Mouse (Mus musculus) urinary bladder, adult 2 months (tissue): Measurements from ENCODE around the gene Ydjc. TPM values are rescaled to one million over a fixed set of nuclear protein-coding genes. Genes with fewer than 3 reads are reported as not detected.

ENCODE experiments used
- DNase-seq: peaks from one replicate; pipeline ENCODE4 v3.0.0; 2022; ENCODE audit warnings: low spot score
- polyA plus RNA-seq: library from polyadenylated mRNA; depleted of rRNA; stranded (reverse); fragments of >200 nt; gene quantifications from 2 replicates; pipeline ENCODE4 v1.2.3, GENCODE M21; 2012; rRNA removed

The Ydjc gene
- polyA plus RNA-seq: 8.3 and 11.9 TPM in 2 replicates

GRCm38 (mm10) chr16:17144339-17144738, at the start of gene Ydjc:
Ydjc (plus strand) TSS chr16:17144621.
- DNase-seq: no peak

- DNase-seq: no peak
Measured at GRCm38 (mm10) chr16:17096938-17097337, 47.5 kb upstream of the Ydjc start.

DNA sequence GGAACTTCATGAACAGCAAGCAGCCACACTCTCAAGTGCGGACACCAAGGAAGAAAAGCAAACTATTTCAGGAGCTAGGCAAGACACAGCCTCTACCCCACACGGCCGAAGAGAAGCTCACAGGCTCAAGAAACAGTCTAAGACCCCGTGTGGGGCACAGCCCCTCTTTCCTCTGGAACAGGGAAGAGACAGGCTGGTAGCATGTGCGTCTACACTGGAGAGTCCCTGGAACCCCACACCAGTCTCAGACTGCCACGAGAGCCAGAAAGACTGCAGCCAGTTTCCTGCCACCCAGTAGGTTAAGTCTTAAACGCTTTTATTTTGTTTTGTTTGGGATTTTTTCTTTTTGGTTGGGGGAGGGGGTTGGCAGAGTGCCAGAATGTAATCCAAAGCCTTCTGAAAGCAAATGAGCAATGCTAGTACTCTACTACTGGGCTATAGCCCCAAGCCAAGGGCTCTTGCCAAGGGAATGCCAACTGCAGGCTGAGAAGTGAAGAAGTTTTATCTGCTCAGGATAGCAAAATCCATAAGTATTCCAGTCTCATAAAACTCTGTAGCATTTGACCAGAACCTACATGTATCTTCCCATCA, 41.7 kb upstream of the Ydjc start:
- no peak for DNase-seq

DNA sequence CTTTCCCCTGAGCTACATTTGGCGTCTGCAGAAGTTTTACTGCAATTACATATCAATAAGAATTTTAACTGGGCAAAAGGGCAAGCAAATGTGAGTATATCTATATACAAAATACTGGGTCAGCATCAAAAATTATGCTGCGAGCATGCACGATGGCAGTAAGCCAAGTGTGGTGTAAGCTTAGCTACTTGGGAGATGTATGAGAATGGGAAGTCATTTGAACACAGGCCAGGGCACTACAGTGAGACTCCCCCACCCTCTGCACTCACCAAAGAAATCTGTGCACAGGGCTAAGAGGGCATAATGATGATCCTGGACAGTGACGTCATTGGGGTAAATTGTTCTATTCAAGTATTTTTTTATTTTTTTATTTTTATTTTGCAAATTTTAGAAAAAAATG, 39.8 kb upstream of the Ydjc start:
- DNase-seq: no peak

- DNase-seq: no peak
Measured at GRCm38 (mm10) chr16:17110771-17111743, 33.4 kb upstream of the Ydjc start, which contains the start of gene Ppil2. Ppil2 (minus strand) TSS chr16:17111257.

DNA sequence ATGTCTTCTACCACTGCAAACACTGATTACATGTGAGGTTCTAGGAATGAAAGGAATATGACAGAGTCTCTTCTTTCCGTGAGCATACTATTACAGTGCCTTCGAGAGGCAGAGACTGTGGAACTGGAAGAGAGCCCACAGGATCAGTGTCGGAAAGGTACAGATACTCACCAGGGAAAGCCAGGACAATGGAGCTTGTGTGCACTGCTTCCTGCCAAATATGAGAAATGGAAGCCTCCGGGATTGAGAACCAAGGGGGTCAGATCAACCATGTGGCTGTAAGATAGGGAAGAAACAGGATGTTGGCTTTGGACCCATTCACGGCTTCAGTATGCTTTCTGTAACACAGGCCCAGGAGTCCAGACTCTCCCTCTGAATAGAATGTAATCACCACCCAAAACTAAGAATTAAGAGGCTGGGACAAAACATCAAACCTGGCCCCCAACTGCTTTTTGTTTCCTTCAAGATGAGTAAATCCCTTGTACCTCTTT, 27.1 kb upstream of the Ydjc start:
- DNase-seq: no peak

GRCm38 (mm10) chr16:17121569-17121968, 22.9 kb upstream of the Ydjc start:
- DNase-seq: no peak

- DNase-seq: no peak
Measured at GRCm38 (mm10) chr16:17124119-17124870, 20.1 kb upstream of the Ydjc start.

DNA sequence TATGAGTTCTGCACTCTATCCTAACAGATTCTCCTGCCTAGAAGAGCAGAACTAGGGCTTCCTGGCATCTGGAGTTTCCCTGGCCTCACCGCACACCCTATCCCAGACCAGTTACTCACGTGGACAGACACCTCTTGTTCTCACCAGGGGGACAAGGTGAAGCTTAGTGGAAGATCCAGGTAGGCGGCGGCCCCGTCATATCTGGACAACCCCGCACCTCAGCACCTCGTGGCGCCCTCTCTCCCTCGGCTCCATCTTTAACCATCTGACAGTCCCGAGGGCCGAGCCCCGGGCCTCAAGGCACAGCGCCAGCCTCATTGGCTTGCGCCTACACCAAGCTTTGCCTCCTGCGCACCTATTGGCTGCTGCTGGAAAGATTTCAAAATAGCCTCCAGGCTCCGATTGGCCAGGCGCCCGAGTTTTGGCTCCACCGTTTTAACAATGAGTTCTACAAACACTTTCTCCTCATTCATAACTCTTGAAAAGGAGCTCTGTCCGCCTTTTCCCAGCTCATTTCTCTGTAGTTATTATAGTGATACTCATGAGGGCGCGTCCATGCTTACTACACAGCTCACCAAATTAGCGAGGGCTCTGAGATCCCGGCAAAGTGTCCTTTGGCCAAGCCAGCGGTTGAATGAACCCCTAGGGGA, 19.4 kb upstream of the Ydjc start, which contains the start of gene 2610318N02Rik:
Gene 2610318N02Rik (minus strand): TSS at position 297 of the 650 bp plus-strand sequence.
- peak; percentile 42 for DNase-seq

DNA sequence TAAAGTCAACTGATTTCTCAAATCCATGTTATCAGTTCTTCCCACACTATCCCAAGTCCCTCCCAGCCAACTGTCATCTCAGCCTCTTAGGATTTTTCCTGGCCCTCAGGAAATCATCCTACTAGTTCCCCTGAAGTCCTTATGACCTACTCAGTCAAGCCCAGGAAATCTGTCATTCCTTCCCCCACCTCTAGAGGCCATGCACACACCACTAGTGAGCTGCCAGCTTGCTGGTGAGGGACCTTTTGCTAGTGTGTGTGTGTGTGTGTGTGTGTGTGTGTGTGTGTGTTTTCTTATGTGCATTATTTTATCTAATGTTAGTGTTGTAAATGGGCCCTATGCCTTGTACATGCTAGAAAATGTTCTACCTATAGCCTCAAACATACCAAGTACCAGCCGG, 17.1 kb upstream of the Ydjc start:
- DNase-seq: no peak

- DNase-seq: no peak
Measured at GRCm38 (mm10) chr16:17131191-17132088, 13.0 kb upstream of the Ydjc start.

GRCm38 (mm10) chr16:17132089-17132905, 12.1 kb upstream of the Ydjc start, which contains the start of gene Sdf2l1:
Sdf2l1 (minus strand) TSS chr16:17132383.
- peak; percentile 87 for DNase-seq

DNA sequence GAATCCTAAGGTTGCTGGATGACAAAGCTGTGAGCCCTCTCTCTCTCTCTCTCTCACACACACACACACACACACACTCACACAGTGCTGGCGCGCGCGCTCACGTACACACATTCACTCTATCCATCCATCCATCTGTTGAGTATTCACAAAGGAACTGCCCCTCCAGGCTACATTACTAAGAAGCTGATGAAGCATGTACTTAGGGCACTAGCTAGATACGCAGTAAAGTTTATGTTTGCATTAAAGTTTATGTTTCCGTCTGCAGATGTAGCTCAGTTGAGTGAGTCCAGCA, 11.6 kb upstream of the Ydjc start:
- no peak for DNase-seq

- DNase-seq: no peak
Measured at GRCm38 (mm10) chr16:17137355-17137754, 7.1 kb upstream of the Ydjc start.

GRCm38 (mm10) chr16:17146772-17147235, 2.4 kb downstream of the Ydjc start, which contains the start of gene Ccdc116:
Ccdc116 (minus strand) TSS chr16:17147229.
- peak; percentile 42 for DNase-seq

GRCm38 (mm10) chr16:17147391-17147929, 3.0 kb downstream of the Ydjc start:
- no peak for DNase-seq

- DNase-seq: no peak
Measured at GRCm38 (mm10) chr16:17148084-17148483, 3.7 kb downstream of the Ydjc start.

DNA sequence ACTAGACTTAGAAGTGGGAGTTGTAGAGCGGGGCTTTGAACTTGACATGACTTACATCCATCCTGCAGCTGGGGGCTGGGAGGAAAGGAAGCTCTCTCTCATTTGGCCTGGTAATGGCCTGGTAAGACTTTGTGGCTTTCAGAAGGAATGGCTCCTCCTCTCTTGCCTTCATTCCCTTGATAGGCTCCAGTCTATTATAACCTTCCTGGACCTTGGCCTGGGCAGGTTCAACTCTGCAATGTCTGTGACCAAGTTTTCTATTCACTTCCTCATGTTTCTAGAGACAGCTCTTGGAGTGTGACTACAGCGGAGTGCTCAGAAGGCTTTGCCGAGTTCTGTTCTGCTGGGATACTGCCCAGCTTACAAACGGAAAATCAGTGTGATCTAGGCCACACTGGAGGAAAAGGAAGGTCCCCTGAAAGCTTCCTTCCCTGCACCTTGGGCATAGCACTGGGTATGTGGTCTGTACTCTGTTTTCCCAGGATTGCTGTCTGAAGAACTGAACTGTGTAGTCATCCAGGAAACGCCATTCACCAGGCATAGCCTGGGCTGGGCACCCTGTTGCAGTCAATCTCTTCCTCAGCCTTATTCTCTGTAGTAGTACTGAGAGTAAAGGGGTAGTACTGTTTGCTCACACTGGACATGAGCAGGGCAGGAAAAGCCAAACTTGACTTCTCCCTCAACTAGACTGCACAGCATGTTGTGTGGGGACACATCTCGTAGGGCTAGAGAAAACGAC, 6.3 kb downstream of the Ydjc start:
- no peak for DNase-seq
